Mouse (Mus musculus) monocyte, adult 2 months (primary cell): ENCODE data around the gene Wbp4.
A peak's percentile ranks its signal among the peaks of the same experiment; 100 is the strongest.

Source experiments
- DNase-seq, 2 experiments: peaks; one replicate each; pipeline ENCODE4 v3.0.0; 2022; ENCODE audit warnings: low spot score in 2 of 2, low read depth in 1 of 2

The Wbp4 gene

GRCm38 (mm10) chr14:79508662-79509305 lies 27.5 kb upstream of the Wbp4 start:
- no peak for DNase-seq

GRCm38 (mm10) chr14:79507846-79508245 lies 26.5 kb upstream of the Wbp4 start:
- no peak for DNase-seq

GRCm38 (mm10) chr14:79506207-79506606 lies 24.9 kb upstream of the Wbp4 start:
- no peak for DNase-seq

GRCm38 (mm10) chr14:79504246-79505006 lies 23.1 kb upstream of the Wbp4 start:
- no peak for DNase-seq

GRCm38 (mm10) chr14:79503371-79504075 lies 22.2 kb upstream of the Wbp4 start:
- no peak for DNase-seq

- no peak for DNase-seq
These were observed 19.4 kb upstream of the Wbp4 start for GRCm38 (mm10) chr14:79500756-79501155.

- DNase-seq, result no peak
These were observed 18.0 kb upstream of the Wbp4 start for GRCm38 (mm10) chr14:79499326-79499725.

- DNase-seq, result no peak
These were observed 13.0 kb upstream of the Wbp4 start for GRCm38 (mm10) chr14:79494349-79494748.

GRCm38 (mm10) chr14:79490246-79490645 lies 8.9 kb upstream of the Wbp4 start:
- no peak for DNase-seq

GRCm38 (mm10) chr14:79489150-79489549 lies 7.8 kb upstream of the Wbp4 start:
- no peak for DNase-seq

GRCm38 (mm10) chr14:79488531-79488930 lies 7.2 kb upstream of the Wbp4 start:
- no peak for DNase-seq

GRCm38 (mm10) chr14:79486993-79487731 lies 5.8 kb upstream of the Wbp4 start:
- DNase-seq, result no peak

GRCm38 (mm10) chr14:79486617-79486992 lies 5.3 kb upstream of the Wbp4 start:
- no peak for DNase-seq

GRCm38 (mm10) chr14:79483611-79484120 lies 2.3 kb upstream of the Wbp4 start:
- DNase-seq, result no peak

GRCm38 (mm10) chr14:79482747-79483355 lies 1.5 kb upstream of the Wbp4 start:
- DNase-seq, result no peak

- no peak for DNase-seq
These were observed 936 bp upstream of the Wbp4 start for GRCm38 (mm10) chr14:79482251-79482661.

GRCm38 (mm10) chr14:79480624-79481338 lies 539 bp downstream of the Wbp4 start, which contains the start of gene Elf1:
Elf1 (plus strand) TSS chr14:79481194.
- peak; percentile 65 to 84 for DNase-seq

- DNase-seq, result no peak
These were observed 7.9 kb downstream of the Wbp4 start for GRCm38 (mm10) chr14:79473384-79473783.

- peak in 1 of 2 experiments; percentile 7 for DNase-seq
These were observed 13.7 kb downstream of the Wbp4 start for GRCm38 (mm10) chr14:79467621-79468020.

GRCm38 (mm10) chr14:79465623-79466022 lies 15.7 kb downstream of the Wbp4 start:
- DNase-seq, result no peak
